Mouse (Mus musculus): ENCODE results near the gene Ltbp2. TPM values are rescaled to one million over a fixed set of nuclear protein-coding genes. Genes with fewer than 3 reads are reported as not detected.

Gene Ltbp2
- total RNA-seq, 2 experiments from 2014 or later, result 0.32 to 0.60 TPM

DNA sequence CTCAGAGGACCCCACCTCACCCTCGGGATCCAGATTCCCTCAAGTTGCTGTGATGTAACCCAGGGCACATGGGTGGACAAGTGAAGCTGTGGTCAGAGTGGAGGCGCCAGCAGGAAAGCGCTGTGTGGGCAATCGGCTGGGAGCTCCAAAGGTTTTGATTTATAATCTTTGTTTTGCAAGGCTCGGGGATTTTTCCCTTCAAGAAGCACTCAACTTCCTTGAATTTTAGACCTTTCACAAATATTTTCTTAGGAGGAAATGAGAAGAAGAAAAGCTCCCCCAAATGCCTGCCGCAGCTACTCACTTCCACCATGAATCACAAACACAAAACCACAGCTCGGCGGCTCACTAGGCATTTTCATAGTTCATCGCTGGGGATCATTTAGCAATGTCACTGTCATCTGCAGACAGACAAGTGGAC is 29.7 kb downstream of the Ltbp2 start:
- intact Hi-C loops (cut with DNase I), result no loop called here
- no peak for DNase-seq (ENCODE audit: low spot score in 2 of 2)

DNA sequence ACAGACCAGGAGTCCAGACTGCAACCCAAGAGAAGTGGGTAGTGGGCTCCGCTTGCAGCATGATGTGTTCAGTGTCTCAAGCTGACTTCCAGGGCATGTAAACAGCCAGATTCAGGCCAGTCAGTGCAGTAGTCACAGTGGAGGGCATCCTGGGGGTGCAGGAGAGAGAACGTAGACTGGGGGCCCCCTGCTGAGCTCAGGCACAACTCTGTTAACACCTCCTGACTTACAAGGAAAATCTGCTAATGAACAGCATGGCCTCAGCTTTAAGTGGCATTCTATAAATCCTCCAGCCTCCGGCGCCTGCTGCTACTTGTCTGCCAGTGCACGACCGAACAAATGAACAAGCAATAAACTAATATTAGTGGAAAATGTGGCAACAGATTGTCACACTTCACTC is 33.6 kb downstream of the Ltbp2 start:
- DNase-seq (ENCODE audit: low spot score in 2 of 2), result no peak
- intact Hi-C loops (cut with DNase I), result no loop called here

DNA sequence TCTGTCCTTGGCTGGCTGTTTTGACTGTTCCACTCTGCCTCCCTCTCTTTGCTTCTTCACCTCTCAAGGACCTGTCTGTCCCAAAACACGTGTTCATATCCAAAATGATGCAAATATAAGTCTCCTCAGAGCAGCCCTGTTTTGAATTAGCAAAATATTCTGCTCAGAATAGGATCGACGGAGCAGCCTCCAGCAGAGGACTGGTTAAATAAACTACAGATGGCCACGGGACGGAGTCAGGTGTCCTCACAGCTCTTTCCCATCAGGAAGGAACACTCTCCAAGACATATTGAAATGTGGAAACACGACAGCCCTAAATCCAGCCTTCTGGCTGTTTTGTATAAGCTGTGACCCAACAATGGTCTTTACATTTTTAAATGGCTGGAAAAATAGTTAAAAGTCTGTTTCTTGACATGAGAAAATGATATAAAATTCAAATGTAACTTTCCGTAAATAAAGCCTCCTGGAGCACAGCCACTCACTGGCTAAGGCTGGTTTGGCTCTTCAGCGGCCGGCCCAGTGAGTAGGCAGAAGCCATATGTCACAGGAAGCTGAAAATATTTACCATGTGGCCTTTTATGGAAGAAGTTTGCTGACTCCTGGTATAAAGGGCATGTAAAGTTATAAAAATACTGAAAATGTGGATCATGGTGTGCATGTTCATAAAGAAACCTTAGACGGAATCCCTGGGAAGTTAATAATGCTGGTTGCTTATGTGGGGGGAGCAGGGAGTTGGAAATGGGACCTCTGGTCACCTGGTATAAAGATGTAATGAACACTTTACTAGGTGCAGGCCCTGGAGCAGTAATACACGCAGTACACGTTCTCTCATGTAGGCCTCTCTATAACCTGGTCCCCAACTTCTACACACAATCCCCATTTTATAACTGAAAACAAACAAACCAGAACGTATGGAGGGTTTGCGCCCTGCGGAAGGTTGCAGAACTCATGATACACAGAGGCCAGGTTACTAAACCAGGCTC is 34.9 kb downstream of the Ltbp2 start:
- DNase-seq (ENCODE audit: low spot score in 2 of 2), result peak in 1 of 2 experiments; percentile 78
- intact Hi-C loops (cut with DNase I), result no loop called here

DNA sequence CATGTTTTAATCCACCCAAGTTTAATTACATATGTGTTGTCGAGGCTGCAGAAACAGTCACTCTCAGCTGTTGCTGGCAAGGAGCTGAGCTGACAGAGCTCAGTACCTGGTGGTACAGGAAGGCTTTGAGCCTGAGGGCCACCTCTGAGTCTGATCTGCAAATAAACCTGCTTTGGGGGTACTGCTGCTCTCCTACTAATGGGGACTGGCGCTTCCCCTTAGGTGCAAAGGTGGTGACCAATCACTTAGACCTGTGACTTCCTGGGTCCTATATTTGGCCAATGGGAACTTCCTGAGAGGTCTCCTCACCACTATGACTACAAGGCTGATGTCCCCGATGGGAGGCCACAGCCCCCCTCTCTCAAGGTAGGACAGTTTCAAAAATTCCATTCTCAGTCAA is 35.6 kb downstream of the Ltbp2 start:
- intact Hi-C loops (cut with DNase I), result no loop called here
- DNase-seq (ENCODE audit: low spot score in 2 of 2), result no peak

DNA sequence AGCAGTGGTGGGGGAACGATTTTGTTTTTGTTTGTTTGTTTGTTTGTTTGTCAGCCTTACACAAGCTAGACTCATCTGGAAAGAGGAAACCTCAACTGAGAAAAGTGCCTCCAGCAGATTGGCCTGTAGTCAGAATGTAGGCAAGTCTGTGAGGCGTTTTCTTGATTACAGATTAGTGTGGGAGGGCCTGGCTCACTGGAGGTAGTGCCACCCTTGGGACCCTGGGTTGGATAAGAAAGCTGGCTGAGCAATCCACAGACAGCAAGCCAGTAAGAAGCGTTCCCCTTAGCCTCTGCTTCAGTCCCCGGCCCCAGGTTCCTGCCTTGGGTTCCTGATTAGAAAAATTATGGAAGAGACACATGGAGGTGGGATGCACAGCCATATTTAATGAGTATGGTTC is 36.4 kb downstream of the Ltbp2 start:
- DNase-seq (ENCODE audit: low spot score in 2 of 2), result no peak
- intact Hi-C loops (cut with DNase I), result no loop called here

DNA sequence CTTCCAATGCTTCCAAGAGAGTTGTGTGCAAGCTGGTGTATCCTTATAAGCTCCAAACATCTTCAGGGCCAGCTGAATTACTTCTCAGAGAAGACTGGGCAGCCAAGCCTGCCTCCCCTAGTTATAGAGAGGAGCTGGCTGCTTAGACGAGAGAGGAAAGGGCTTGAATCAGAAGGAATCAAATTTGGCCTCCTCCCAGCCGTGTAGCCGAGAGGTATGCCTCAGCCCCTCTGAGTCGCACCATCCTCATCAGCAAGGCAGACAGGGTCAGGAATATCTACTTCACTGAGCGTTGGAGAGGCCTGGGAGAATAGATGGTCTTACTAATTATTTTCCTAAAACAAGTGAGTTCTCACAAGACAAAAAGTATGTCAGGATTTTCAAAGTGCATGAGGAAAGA is 40.7 kb downstream of the Ltbp2 start:
- intact Hi-C loops (cut with DNase I), result no loop called here

DNA sequence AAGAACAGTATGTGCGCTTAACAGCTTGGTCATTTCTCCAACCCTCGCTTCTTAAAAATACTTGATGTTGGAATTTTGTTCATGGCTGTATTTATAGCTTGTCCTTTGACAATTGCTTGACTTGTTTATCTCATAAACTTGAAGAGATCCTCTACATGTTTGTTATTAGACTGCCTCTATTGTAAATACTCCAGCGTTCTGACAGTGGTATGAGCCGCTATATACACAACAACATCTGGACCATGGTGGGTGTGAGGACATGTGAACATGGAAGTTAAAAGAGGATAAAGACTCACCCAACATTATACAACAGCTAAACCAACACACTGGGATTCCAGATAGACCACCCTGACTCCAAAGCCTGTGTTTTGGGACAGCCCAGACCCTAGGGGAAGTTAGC is 41.6 kb downstream of the Ltbp2 start:
- intact Hi-C loops (cut with DNase I), result no loop called here
- DNase-seq (ENCODE audit: low spot score in 2 of 2), result no peak

More for the DNA sequence above, 40.7 kb downstream of the Ltbp2 start:
- no peak for DNase-seq (ENCODE audit: low spot score in 2 of 2)

DNA sequence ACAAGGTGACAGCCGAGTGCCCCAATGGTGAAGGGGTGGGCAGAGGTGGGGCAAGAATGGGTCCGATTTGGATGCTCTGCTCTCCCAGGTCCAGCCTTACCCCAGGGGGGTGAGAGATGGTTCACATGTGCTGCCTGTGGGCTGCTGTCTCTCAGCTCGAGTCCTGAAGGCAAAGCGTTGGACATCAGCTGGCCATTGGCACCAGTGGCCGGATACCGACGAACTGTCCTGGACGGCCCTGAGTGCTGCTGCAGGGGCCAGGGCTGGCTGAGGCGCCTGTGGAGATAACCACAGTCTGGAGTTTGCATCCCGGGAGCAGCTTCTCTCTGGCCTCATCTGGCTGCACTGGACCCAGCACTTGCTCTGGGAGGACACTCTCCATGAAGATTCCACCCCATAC is 44.7 kb downstream of the Ltbp2 start:
- intact Hi-C loops (cut with DNase I), result no loop called here
- DNase-seq (ENCODE audit: low spot score in 2 of 2), result no peak

DNA sequence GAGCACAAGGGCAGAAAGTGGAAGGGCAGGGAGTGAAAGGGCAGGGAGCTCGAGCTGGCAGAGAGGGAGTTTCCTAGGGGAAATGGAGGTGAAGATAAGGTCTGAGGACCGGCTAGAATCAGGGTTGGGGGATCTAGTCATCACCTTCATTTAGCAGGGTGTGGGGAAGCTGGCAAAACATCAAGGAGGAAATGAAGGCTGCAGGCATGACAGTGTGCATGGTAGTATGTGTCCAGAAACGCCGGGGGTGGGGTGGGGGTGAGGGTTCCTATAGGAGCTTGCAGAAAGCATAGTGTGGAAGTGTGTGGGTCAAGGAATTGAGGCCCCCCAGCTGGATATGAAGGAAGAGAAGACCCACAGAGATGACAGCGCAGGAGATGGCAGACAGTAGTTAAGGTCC is 45.2 kb downstream of the Ltbp2 start:
- intact Hi-C loops (cut with DNase I), result no loop called here
- DNase-seq (ENCODE audit: low spot score in 2 of 2), result no peak

DNA sequence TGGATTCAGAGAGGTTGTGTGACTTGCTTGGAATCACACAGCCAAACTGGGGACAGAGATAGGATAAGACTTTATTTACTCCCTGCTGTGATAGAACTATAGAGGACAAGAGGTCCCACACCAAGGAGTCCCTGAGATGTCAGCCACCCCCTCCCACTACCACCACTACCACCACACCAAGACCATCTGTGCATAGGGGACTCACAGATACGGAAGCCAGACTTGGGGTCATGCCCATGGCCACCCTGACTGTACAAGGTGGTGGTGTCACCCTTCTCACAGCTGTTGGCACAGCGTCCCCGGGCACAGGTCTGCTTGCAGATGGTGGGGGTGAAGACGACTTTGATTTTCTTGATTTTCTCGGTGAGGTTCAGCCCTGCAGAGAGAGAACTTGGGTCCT is 45.9 kb downstream of the Ltbp2 start:
- intact Hi-C loops (cut with DNase I), result no loop called here

DNA sequence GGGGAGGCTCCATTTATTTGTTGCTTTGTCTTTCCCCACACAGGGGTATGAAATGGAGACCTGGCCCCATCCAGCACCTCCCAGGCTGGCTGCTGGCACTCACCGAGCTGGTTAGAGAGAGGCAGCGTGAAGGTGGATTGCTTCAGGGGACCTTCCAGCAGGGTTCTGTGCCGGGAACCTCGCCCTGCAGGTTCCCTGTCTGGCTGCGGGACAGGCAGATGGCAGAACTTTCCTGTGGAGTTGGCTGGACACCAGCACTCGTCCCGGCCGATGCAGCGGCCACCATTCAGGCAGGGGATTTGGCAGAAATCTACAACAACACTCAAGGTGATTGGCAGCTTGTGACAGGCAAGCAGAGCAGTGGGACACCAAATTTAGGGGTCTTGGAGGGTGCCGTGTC is 46.4 kb downstream of the Ltbp2 start:
- DNase-seq (ENCODE audit: low spot score in 2 of 2), result no peak
- intact Hi-C loops (cut with DNase I), result no loop called here

More for the DNA sequence above, 45.9 kb downstream of the Ltbp2 start:
- DNase-seq (ENCODE audit: low spot score in 2 of 2), result no peak

DNA sequence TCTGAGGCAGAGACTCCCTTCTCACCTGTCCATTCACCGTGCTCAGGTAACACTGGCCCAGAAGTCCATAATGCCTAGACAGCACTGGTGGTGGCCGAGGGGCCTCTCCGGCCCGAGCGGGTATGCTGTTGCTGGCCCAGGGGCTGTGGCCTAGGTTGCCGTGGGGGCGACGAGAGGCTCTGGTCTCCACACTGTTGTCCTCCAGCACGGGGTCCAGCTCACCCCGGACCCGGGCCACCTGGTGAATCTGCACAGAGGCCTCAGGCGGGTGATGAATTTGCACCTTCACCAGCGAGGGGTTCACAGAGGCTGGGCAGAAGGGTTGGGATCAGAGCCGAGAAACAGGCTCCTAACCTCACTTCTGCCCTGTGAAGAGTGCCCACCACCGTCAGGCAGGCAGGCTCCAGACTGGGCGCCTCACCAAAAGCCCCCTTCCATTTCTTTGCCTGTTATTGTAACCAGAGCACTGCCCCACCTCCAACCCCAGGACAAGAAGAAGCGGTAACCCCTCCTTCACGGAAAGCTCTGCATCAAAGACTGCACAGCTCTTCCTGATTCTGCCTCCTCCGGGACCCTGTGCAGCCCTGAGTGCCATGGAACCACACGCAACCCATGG is 47.1 kb downstream of the Ltbp2 start:
- intact Hi-C loops (cut with DNase I), result no loop called here
- no peak for DNase-seq (ENCODE audit: low spot score in 2 of 2)

DNA sequence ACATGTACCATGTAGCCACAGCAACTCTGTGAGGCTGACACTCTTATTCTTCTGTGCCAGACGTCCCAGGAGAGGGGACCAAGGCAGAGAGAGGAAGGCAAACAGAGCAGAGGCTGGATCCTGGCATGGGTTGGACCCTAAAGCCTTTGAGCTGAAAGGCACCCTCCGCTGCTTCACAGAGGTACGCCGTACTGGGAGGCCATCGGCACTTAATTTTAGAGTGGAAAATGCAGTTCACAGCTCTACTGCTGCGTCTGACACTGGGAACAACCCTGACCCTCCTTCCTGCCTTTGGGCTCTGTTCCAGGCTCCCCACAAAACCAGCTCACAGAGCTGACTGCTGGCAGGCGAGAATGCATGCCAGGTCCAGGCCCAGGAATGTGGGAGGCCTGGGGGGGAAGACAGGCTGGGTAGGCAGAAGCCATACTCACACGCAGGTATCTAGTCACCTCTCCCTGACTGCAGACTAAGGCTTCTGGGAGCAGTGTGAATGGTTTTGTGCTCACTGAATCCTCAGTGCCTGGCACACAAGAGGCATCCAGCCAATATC is 48.9 kb downstream of the Ltbp2 start:
- intact Hi-C loops (cut with DNase I), result no loop called here
- DNase-seq (ENCODE audit: low spot score in 2 of 2), result peak in 1 of 2 experiments; percentile 12

DNA sequence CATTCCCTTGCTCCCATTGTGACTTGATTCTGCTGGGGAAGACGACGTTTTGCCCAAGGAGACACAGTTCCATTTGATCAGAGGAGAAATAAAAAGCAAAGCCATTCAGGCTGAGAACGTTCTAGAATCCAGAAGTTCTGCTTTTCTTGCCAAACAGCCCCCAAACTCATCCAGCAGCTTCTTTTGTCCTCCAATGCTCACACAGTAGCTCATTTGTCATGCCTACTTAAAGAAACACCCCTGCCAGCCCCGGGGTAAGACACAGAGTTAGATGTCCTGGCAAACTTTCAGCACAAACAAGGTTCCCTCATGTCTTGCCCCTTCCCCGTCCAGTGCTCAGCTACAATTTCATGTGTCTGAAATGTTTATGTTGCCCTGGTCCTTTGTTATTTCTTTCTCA is 52.1 kb downstream of the Ltbp2 start:
- DNase-seq (ENCODE audit: low spot score in 2 of 2), result no peak
- intact Hi-C loops (cut with DNase I), result no loop called here

DNA sequence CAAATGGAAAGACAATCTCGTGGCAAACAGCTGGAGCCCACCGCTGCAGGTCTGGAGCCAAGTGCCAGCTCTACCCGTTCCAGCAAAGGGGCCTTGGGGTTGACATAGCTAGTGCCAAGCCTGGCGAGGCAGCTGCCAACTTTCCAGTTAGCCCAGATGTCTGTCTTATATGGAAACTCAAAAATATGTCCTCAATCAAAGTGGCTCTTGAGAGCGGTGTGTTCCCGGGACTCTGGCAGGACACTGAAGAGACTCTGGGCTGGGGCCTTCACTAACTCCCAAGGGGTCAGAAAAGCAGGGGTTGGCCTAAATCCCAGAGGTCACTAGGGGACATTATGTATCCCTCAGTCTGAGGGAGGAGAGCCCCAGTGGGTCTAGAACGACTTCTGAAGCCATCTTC is 52.7 kb downstream of the Ltbp2 start:
- DNase-seq (ENCODE audit: low spot score in 2 of 2), result no peak
- intact Hi-C loops (cut with DNase I), result no loop called here

DNA sequence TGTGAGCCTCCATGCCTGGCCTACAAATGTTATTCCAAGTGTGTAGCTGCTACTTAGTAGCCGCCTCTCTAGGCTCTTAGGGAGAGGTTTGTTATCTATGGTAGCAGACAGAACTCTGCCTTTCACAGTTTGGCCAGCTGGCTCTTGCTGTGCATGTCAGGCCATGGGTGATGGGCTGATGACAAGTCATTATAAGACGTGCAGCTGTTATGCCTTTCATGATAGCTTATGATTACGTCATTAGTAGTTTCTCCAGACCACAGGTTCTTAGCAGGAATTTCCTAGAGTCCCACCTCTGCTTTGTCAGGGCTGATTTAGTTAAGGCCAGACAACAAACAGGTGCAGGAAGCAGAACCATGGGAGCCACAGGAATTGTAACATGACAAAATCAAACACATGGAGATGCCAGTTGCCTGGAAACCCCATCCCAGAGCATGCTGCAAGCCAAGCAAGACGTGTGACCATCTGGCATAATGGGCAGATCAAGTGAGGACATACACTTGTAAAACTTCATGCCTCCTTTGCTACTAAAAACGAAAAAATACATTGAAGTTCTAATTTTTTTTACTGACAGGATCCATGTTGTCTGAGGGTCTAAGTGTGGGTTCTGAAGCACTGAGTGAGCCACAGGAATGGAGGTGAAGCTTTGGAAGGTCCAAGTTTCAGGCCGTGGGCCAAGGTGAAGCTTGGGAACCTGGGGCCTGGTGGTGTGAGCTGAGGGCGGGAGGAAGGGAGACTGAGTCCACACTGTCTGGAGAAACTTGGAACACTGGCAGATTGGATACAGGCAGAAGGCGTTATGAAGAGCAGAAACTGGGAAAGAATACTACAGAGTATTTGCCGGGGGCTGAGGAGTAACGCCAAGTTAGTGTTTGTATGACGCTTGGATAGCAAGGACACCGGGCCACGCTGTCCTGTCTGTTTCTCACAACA is 56.8 kb downstream of the Ltbp2 start:
- intact Hi-C loops (cut with DNase I), result no loop called here
- DNase-seq (ENCODE audit: low spot score in 2 of 2), result peak; percentile 23 to 63

DNA sequence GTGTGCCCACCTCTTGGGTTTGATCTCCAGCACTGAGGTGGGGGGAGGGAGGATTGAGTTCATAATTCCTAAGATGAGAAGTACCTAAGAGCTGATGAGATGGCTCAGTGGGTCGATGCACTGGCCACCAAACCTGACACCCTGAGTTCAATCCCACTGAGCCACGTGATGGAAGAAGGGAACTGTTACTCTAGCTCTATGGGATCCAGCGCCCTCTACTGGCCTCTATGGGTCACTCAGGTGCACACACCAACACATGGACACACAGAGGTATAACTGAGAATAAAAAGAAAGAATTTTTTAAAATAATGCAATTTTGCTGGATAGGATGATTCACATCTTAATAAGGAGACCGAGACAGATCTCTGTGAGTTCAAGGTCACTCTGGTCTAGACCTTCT is 57.8 kb downstream of the Ltbp2 start:
- no peak for DNase-seq (ENCODE audit: low spot score in 2 of 2)

DNA sequence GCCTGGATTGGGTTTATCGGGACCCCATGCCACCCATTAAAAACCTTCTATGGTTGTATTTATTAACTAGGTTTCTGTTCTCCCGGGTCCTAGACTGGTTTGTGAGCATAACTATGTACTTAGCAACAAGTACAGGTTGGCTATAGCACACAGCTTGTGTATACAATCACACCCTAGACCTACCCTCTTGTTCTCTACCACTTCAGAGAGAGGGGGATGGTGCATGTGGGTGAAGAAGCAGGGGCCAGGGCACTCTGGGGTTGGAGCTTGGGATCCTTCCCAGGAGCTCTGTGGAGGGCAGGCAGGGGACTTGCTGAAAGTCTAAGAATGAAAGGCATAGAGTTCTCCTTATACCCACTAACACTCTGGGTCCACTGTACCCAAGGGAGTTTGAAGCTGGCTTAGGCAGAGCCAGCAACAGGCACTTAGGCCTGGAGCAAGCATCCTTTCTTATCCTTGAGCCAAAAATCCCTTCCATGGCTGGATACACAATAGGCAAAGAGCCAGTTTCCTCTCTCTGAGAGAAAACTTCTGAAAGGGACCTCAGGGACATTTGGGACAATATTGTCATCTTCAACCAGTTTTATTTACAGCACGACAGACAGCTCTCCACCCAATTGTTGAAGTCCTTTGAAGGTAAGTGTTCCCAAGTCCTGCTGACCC is 61.5 kb downstream of the Ltbp2 start:
- DNase-seq (ENCODE audit: low spot score in 2 of 2), result no peak
- intact Hi-C loops (cut with DNase I), result loop anchor here (5.0 kb wide), 1 partner anchor 58 kb away; no protein-coding TSS in a partner anchor

More for the DNA sequence above, 57.8 kb downstream of the Ltbp2 start:
- intact Hi-C loops (cut with DNase I), result no loop called here

DNA sequence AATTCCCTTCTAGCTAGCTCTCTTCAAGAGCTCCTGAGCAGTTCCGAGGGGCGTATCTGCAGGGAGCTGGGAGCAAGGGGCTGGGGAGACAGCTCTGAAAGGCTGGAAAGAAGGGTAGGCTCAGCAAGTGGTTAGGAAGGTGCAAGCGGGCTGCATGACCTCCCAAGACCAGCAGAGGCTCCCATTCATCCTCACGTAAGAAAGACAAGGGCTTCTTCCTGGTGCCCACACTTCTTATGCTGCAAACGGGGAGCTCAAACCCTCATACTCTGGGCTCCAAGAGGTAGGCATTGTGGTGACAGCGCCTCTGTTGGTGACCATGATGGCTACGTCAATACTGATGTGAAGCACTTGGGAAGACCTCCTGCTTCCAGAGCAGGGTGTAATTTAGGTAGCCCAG is 62.6 kb downstream of the Ltbp2 start:
- intact Hi-C loops (cut with DNase I), result loop anchor here (5.0 kb wide), 1 partner anchor 59 kb away; no protein-coding TSS in a partner anchor

More for the DNA sequence above, 62.6 kb downstream of the Ltbp2 start:
- no peak for DNase-seq (ENCODE audit: low spot score in 2 of 2)
